Mouse (Mus musculus): Measurements from ENCODE around the gene Ttc37. TPM values are rescaled to one million over a fixed set of nuclear protein-coding genes. Genes with fewer than 3 reads are reported as not detected.

The Ttc37 gene
- polyA plus RNA-seq (2016; fragmentation: Nextera tagmentation; extraction: Ambion mirVana) = 10.1 and 13.1 TPM in 2 replicates

DNA sequence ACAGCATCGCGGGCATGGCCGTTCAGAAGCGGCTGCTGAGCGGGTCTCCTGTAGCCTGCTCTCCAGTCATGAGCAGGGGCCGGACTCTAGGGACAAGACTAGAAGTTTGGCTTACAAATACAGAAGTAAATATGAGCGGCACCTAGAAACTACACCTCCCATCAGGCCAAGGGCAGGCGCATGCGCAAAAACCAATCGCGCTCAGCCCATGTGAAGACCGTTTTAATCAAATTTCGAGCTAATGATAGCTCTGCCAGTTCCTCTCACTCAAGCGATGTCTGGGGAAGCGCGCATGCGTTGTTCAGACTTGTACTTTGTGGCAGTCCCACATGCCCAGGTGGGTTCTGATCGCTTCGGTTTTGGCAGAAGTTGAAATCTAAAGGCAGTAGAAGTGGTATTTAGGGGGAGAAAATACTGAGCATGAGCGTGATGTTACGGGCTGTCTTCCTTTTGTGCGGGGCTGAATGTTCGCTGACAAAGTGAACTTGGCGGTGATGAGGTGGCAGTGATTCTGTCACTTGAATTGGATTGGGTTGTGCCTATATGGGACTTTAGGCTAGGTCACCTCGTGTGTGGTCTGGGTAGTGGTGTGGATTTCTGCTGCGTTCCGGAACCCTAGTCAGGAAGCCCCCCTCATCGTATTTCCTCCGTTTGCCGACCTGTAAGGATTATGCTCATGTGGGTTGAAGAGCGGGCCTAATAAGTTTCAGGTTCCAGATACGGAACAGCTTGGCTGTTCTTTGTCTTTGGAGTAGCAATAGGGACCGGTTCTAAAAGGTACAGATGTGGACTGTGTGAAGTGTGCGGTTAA, at the start of gene Ttc37, which contains the start of gene Arsk:
TSS of gene Ttc37 (plus strand) at position 242 of the 811 bp plus-strand sequence.
TSS of gene Arsk (minus strand) at position 168 of the 811 bp plus-strand sequence.
- Histone ChIP-seq H3K4me2 (peak within 1 kb of the TSS; percentile 79), H3K27me3 (replicated peaks) (no peaks in the 10 kb centered on the region), H3K9me3 (replicated peaks) (no peaks in the 10 kb centered on the region), H3K36me3 (peaks cover 7% of the 10 kb centered on the region; the same call in 1 of the 2 replicates), H3K9ac (peak within 1 kb of the TSS; percentile 79), H3K4me1 (replicated peaks) (peaks cover 3% of the 10 kb centered on the region; the same call in 1 of the 2 replicates), H3K27ac (ENCODE audit: poor library complexity, severe bottlenecking) (peak within 1 kb of the TSS; percentile 77), H3K4me3 (peak within 1 kb of the TSS; percentile 75)
- WGBS = under 1% methylated on average over 34 of the region's 34 CpGs
- peak; percentile 96 for ATAC-seq (ENCODE audit: insufficient number of reproducible peaks, low FRiP score)

DNA sequence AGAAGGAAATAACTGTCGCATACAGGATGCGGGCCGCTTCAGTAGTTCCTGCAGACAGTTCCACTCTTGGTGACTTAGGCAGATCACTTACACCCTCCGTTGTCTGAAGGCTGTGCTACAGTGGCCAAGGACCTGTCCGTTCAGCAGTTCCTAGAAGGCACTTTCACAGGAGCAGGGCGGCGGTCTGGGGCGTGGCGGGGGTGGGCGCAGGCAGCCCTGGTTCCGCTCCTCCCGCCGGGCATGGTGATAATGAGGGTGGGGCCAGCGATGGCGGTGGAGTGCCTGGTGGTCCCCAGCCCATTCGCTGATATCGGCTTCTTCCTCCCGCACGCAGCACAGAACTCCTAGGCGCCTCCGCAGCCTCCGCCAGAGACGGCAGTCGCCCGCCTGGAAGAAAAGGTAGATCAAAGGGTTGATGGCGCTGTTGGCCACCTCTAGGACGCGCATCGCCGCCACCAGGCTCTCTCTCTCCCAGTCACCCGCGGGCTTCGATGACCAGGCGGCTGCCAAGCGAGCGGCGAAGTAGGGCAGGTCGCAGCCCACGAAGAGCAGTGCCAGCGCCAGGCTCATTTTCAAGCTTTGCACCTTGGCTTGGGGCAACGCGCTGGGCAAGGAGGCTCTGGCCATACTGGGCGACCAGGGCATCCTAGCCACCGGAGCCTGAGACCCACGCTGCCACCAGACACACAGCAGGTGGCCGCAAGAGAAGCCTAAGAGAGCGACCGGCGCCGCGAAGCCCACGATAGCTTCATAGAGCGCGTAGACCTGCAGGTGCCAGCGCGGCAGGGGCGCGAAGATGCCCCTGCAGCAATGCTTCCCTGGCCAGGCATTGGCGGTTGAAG, 42.9 kb upstream of the Ttc37 start:
- WGBS = under 1% methylated on average over 59 of the region's 59 CpGs
- peak; percentile 83 for ATAC-seq (ENCODE audit: insufficient number of reproducible peaks, low FRiP score)
- Histone ChIP-seq H3K36me3 (no peaks in the 10 kb centered on the region), H3K27ac (ENCODE audit: poor library complexity, severe bottlenecking) (no peak overlapping the region), H3K9ac (peak overlapping the region; percentile 38), H3K4me2 (peak overlapping the region; percentile 99), H3K4me3 (peak overlapping the region; percentile 53), H3K9me3 (replicated peaks) (no peaks in the 10 kb centered on the region; the same call in 1 of the 2 replicates), H3K4me1 (replicated peaks) (peaks cover 11% of the 10 kb centered on the region), H3K27me3 (replicated peaks) (peaks cover 60% of the 10 kb centered on the region)

DNA sequence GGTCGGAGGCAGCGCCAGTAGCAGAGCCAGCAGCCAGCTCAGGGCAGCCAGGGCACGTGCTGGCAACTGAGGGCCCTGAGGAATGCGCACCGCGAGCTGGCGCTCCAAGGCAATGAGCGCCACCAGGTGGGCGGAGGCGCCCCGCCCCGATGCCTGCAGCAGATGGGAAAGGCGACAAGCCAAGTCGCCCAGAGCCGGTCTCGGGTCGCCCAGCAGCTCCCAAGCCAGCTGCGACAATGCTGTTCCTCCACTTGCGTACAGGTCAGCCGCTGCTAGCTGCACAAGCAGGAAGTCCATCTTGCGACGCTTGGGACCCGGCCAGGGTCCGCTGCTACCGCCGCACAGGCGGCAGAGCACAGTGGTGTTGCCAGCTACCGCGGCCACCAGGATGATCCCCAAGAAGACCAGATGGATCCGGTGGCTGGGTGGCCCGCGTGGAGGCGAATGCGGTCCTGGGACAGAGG, 42.2 kb upstream of the Ttc37 start:
- Histone ChIP-seq H3K9ac (peak overlapping the region; percentile 38), H3K4me2 (peak overlapping the region; percentile 99), H3K4me1 (replicated peaks) (peaks cover 11% of the 10 kb centered on the region), H3K27ac (ENCODE audit: poor library complexity, severe bottlenecking) (no peak overlapping the region), H3K27me3 (replicated peaks) (peaks cover 60% of the 10 kb centered on the region), H3K9me3 (replicated peaks) (no peaks in the 10 kb centered on the region; the same call in 1 of the 2 replicates), H3K36me3 (no peaks in the 10 kb centered on the region), H3K4me3 (peak overlapping the region; percentile 53)
- ATAC-seq (ENCODE audit: insufficient number of reproducible peaks, low FRiP score) = peak; percentile 84
- WGBS = under 1% methylated on average over 34 of the region's 34 CpGs

DNA sequence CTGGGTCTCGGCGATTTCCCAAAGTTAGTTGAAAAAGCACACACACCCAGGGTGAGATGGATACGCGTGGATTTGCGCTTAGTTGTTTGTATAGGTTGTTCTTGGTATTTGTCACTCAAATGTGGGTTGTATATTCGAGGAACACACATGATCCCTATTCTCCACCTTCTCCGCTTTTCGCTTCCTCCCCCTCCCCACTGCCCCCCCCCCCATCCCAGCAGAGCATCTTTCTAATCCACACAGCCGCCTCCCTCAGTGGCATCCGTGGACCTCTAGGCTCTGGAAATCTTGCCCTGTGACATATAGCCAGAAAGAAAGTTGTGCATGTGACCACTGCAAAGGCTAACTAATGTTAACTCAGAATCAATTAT, 41.7 kb upstream of the Ttc37 start, which contains the start of gene Gpr150:
TSS of gene Gpr150 (minus strand) at position 101 of the 371 bp plus-strand sequence.
- Histone ChIP-seq H3K27ac (ENCODE audit: poor library complexity, severe bottlenecking) (no peak within 1 kb of the TSS), H3K9ac (peak within 1 kb of the TSS; percentile 38), H3K9me3 (replicated peaks) (no peaks in the 10 kb centered on the region; the same call in 1 of the 2 replicates), H3K4me2 (peak within 1 kb of the TSS; percentile 99), H3K36me3 (no peaks in the 10 kb centered on the region), H3K4me3 (peak within 1 kb of the TSS; percentile 53), H3K4me1 (replicated peaks) (peaks cover 11% of the 10 kb centered on the region), H3K27me3 (replicated peaks) (peaks cover 60% of the 10 kb centered on the region)
- no peak for ATAC-seq (ENCODE audit: insufficient number of reproducible peaks, low FRiP score)
- WGBS = 7% methylated on average over 10 of the region's 10 CpGs

DNA sequence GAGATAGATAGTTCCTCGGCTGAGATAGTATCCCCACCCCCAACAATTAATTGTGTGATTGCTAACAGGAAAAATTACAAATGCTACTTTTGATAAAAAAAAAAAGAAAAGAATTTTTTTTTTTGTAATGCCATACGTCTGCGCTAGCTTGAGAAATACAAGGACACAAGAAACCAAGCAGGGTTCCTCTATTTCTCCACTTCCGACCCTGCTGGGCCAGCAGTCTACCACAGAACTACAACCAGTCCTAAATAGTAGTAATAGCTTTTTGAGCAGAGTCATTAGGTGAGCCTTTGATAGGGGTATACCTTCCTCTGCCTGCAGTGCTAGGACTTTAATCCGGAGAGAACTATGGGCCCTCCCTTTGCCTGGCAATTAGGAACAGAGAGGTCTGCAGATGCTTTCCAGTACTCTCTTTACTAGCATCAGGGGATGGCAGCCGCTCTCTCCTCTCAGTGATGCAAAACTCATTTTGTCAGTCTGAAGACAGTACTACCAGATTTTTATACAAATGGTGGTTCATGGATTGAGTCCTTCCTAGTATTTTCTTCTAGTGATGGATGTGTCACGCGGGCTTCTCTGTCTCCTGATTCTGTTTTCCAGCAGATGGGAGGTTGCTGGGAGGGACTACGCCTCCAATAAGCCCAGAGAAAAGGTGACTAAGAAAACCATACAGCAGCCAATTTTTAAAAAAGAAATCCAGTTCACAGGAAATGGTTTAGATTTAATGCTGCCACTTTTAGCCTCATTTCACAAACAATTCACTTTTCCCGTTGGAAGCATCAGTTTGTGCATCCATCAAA, 41.1 kb upstream of the Ttc37 start:
- Histone ChIP-seq H3K4me3 (no peak overlapping the region), H3K4me1 (replicated peaks) (peaks cover 11% of the 10 kb centered on the region), H3K9me3 (replicated peaks) (no peaks in the 10 kb centered on the region; the same call in 1 of the 2 replicates), H3K4me2 (no peak overlapping the region), H3K27ac (ENCODE audit: poor library complexity, severe bottlenecking) (no peak overlapping the region), H3K36me3 (peaks cover 3% of the 10 kb centered on the region), H3K27me3 (replicated peaks) (peaks cover 57% of the 10 kb centered on the region), H3K9ac (no peak overlapping the region)
- 68% methylated on average over 10 of the region's 10 CpGs for WGBS
- no peak for ATAC-seq (ENCODE audit: insufficient number of reproducible peaks, low FRiP score)

DNA sequence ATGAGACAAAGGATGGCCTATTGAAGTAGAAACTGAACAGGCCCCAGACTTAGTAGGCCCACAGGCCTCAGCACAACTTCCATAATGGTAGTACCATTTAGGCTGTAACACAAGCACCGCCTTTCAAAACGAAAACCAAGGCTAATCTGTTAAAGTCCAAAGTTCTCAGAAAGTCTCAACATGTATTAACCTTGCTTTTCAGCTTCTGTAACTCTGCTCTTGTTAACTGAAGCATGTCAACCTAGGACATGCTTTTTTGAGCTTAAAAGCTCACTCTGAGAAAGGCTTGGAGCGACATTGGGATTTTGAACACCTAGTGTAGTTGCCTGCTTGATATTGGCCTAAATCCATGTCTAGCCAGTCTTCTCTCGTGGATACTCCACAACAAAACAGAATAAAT, 38.9 kb upstream of the Ttc37 start:
- WGBS = 88% methylated on average over 4 of the region's 4 CpGs
- H3K36me3 ChIP-seq = peaks cover 9% of the 10 kb centered on the region
- H3K4me2 ChIP-seq = no peak overlapping the region
- H3K27me3 ChIP-seq (replicated peaks) = peaks cover 38% of the 10 kb centered on the region
- peaks cover 11% of the 10 kb centered on the region for H3K4me1 ChIP-seq (replicated peaks)
- ATAC-seq (ENCODE audit: insufficient number of reproducible peaks, low FRiP score) = no peak
- no peak overlapping the region for H3K9ac ChIP-seq
- H3K4me3 ChIP-seq = no peak overlapping the region
- H3K9me3 ChIP-seq (replicated peaks) = no peaks in the 10 kb centered on the region
- H3K27ac ChIP-seq (ENCODE audit: poor library complexity, severe bottlenecking) = no peak overlapping the region

DNA sequence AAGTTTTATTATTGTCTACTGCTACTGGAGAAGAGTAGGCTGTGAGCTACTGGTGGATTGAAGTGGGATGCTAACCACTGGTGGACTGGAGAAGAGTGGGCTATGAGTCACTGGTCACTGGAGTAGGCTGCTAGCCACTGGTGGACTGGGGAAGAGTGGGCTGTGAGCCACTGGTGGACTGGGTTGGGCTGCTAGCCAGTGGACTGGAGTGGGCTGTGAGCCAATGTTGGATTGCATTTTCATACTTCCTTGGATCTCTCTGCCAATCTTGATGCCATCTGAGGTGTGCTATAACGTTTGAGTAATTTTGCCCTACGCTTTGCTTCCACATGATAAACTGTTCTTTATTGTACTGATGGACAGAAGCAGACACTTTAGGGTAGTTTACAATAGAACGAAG, 36.4 kb upstream of the Ttc37 start:
- no peak overlapping the region for H3K9ac ChIP-seq
- ATAC-seq (ENCODE audit: insufficient number of reproducible peaks, low FRiP score) = no peak
- 91% methylated on average over 3 of the region's 3 CpGs for WGBS
- no peak overlapping the region for H3K27ac ChIP-seq (ENCODE audit: poor library complexity, severe bottlenecking)
- peaks cover 16% of the 10 kb centered on the region for H3K27me3 ChIP-seq (replicated peaks)
- H3K4me2 ChIP-seq = no peak overlapping the region
- H3K36me3 ChIP-seq = peaks cover 11% of the 10 kb centered on the region
- no peak overlapping the region for H3K4me3 ChIP-seq
- no peaks in the 10 kb centered on the region for H3K4me1 ChIP-seq (replicated peaks)
- no peaks in the 10 kb centered on the region for H3K9me3 ChIP-seq (replicated peaks)

DNA sequence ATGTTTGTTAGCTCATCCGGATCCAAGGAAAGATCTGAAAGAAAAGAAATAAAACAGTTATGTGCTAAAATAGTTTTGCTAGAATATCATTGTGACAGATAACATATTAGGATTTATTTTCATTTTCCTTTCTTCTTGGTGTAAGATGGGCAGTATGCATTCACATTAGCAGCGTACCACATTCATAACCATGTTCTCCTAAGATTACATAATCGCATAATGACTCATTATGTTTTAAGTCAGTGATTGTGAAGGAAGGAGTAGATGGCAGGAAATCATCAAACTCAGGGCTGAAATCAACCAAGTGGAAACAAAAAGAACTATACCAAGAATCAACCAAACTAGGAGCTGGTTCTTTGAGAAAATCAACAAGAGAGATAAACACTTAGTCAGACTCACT, 36.0 kb upstream of the Ttc37 start:
- no peak overlapping the region for H3K4me2 ChIP-seq
- WGBS = 87% methylated on average over 3 of the region's 3 CpGs
- no peak for ATAC-seq (ENCODE audit: insufficient number of reproducible peaks, low FRiP score)
- no peaks in the 10 kb centered on the region for H3K9me3 ChIP-seq (replicated peaks)
- H3K4me1 ChIP-seq (replicated peaks) = no peaks in the 10 kb centered on the region
- no peak overlapping the region for H3K9ac ChIP-seq
- H3K27me3 ChIP-seq (replicated peaks) = peaks cover 13% of the 10 kb centered on the region
- peaks cover 11% of the 10 kb centered on the region for H3K36me3 ChIP-seq
- no peak overlapping the region for H3K27ac ChIP-seq (ENCODE audit: poor library complexity, severe bottlenecking)
- no peak overlapping the region for H3K4me3 ChIP-seq

DNA sequence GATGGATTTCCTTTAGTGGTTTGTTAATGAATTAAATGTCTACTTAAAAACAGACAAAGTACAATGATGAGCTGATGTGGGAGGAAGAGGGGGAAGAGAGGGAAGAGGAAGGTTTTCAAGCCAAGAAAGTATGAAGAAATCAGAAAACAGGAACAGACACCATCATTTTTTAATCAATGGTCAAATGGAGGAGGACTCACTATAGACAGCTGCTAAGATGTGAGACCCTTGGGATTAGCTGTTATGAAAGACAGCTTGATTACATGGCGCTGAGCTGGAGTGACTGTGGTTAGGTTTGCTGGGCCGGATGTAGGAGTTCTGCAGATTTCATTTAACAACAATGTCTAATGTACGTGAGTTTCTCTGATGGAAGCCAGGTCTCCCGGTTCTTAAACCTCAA, 35.0 kb upstream of the Ttc37 start:
- ATAC-seq (ENCODE audit: insufficient number of reproducible peaks, low FRiP score) = no peak
- Histone ChIP-seq H3K9ac (no peak overlapping the region), H3K36me3 (peaks cover 11% of the 10 kb centered on the region), H3K4me3 (no peak overlapping the region), H3K27ac (ENCODE audit: poor library complexity, severe bottlenecking) (no peak overlapping the region), H3K27me3 (replicated peaks) (peaks cover 5% of the 10 kb centered on the region; the same call in 1 of the 2 replicates), H3K4me1 (replicated peaks) (no peaks in the 10 kb centered on the region), H3K4me2 (no peak overlapping the region), H3K9me3 (replicated peaks) (no peaks in the 10 kb centered on the region)
- WGBS = 86% methylated on average over 4 of the region's 4 CpGs

DNA sequence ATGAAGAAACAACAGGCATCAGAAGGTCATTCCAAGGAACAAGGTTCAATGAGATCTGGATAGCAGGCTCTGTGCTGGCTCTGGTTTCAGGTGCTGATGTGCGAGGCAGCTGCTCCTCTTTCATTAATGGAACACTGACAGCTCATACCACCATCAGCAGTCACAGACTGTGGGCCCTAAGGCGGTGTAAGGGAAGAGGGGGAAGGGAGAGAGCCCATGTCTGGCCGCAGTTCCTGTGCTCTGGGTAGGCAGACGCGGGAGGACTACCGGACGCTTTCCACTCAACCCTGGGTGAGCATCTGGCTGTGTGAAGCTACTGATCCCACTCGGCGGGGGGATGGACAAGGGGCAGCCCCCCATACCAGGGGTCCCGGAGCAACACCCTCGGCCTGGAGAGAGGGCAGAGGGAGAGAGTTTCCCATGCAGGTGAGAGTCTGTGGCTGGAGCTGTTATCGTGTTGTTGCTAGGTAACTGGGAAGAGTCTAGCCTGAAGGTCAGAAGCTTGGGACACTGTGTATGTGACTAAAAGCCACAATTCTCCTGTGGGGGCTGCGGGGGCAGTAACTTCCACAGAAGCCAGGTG, 34.1 kb upstream of the Ttc37 start:
- 0 out of 2 replicates have a peak, but pooled peaks have one; percentile 25 for ATAC-seq (ENCODE audit: insufficient number of reproducible peaks, low FRiP score)
- H3K9me3 ChIP-seq (replicated peaks) = no peaks in the 10 kb centered on the region
- no peak overlapping the region for H3K27ac ChIP-seq (ENCODE audit: poor library complexity, severe bottlenecking)
- peaks cover 11% of the 10 kb centered on the region for H3K36me3 ChIP-seq
- no peaks in the 10 kb centered on the region for H3K4me1 ChIP-seq (replicated peaks)
- WGBS = 81% methylated on average over 12 of the region's 13 CpGs
- no peak overlapping the region for H3K4me2 ChIP-seq
- H3K27me3 ChIP-seq (replicated peaks) = no peaks in the 10 kb centered on the region
- no peak overlapping the region for H3K4me3 ChIP-seq
- no peak overlapping the region for H3K9ac ChIP-seq
